Mouse (Mus musculus): Measurements from ENCODE around the gene Olfr1048. TPM values are rescaled to one million over a fixed set of nuclear protein-coding genes. Genes with fewer than 3 reads are reported as not detected.
"Not testable (repeated sequence)": the region's sequence is repeated elsewhere in the genome, so short reads cannot be mapped to it uniquely, and the experiment has no call there.

The Olfr1048 gene
- not detected for total RNA-seq (2021)

GRCm38 (mm10) chr2:86240189-86240588, at the start of gene Olfr1048:
Gene Olfr1048, minus strand, starts transcription at chr2:86240289.
- no peak for DNase-seq (ENCODE audit: extremely low spot score in 1 of 2, low spot score in 1 of 2)

DNA sequence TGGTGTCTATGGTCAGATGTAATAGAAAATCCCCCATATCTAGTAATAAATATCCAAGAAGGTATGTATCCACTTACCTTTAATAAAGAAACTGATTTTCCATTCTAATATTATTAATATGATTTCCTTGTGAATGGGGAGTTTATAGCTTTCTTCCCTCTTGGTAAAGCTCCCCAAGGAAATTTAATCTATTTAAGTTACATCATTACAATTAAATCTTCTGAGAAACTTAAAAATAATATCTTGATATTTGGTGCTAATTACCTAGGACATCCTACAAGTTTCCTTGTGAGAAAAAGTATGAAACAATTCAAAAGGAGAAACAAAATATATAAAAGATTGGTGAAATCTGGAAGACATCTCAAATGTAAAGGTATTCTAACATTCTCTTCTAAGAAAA, 38.9 kb upstream of the Olfr1048 start, which contains the start of gene Olfr1051:
Gene Olfr1051 (minus strand): TSS at position 101 of the 400 bp plus-strand sequence.
- not testable (repeated sequence) for DNase-seq (ENCODE audit: extremely low spot score in 1 of 2, low spot score in 1 of 2)

DNA sequence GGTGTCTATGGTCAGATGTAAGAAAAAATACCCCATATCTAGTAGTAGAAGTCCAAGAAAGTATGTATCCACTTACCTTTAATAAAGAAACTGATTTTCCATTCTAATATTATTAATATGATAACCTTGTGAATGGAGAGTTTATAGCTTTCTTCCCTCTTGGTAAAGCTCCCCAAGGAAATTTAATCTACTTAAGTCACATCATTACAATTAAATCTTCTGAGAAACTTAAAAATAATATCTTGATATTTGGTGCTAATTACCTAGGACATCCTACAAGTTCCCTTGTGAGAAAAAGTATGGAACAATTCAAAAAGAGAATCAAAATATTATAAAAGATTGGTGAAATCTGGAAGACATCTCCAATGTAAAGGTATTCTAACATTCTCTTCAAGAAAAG, 18.1 kb upstream of the Olfr1048 start, which contains the start of gene Olfr1049:
Gene Olfr1049 (minus strand): TSS at position 101 of the 400 bp plus-strand sequence.
- DNase-seq (ENCODE audit: extremely low spot score in 1 of 2, low spot score in 1 of 2) = not testable (repeated sequence)

- DNase-seq (ENCODE audit: extremely low spot score in 1 of 2, low spot score in 1 of 2) = no peak
Measured at GRCm38 (mm10) chr2:86231301-86231700, 8.8 kb downstream of the Olfr1048 start, which contains the start of gene Olfr1047. Gene Olfr1047, minus strand, starts transcription at chr2:86231401.

- DNase-seq (ENCODE audit: extremely low spot score in 1 of 2, low spot score in 1 of 2) = no peak
Measured at GRCm38 (mm10) chr2:86219214-86219613, 20.9 kb downstream of the Olfr1048 start, which contains the start of gene Olfr1046. Gene Olfr1046, minus strand, starts transcription at chr2:86219314.

- DNase-seq (ENCODE audit: extremely low spot score in 1 of 2, low spot score in 1 of 2) = no peak
Measured at GRCm38 (mm10) chr2:86202909-86203308, 37.2 kb downstream of the Olfr1048 start, which contains the start of gene Olfr1045. Gene Olfr1045, minus strand, starts transcription at chr2:86203009.

- DNase-seq (ENCODE audit: extremely low spot score in 1 of 2, low spot score in 1 of 2) = no peak
Measured at GRCm38 (mm10) chr2:86195863-86196262, 44.2 kb downstream of the Olfr1048 start.

- DNase-seq (ENCODE audit: extremely low spot score in 1 of 2, low spot score in 1 of 2) = no peak
Measured at GRCm38 (mm10) chr2:86185583-86185982, 54.5 kb downstream of the Olfr1048 start, which contains the start of gene Olfr52. Gene Olfr52, minus strand, starts transcription at chr2:86185683.

Other genes starting within 250 kb of the Olfr1048 start
- gene Olfr1031, start 250.0 kb downstream of the Olfr1048 start, total RNA-seq (2021) = not detected
- not detected for gene Olfr1032, start 234.7 kb downstream of the Olfr1048 start, total RNA-seq (2021)
- not detected for gene Olfr1033, start 219.7 kb downstream of the Olfr1048 start, total RNA-seq (2021)
- not detected for gene Olfr1034, start 194.4 kb downstream of the Olfr1048 start, total RNA-seq (2021)
- not detected for gene Olfr1036, start 166.3 kb downstream of the Olfr1048 start, total RNA-seq (2021)
- gene Olfr1037, start 152.9 kb downstream of the Olfr1048 start, total RNA-seq (2021) = not detected
- gene Olfr1039, start 104.4 kb downstream of the Olfr1048 start, total RNA-seq (2021) = not detected
- not detected for gene Olfr1040, start 93.6 kb downstream of the Olfr1048 start, total RNA-seq (2021)
- not detected for gene Olfr1042, start 78.5 kb downstream of the Olfr1048 start, total RNA-seq (2021)
- not detected for gene Olfr1043, start 72.8 kb downstream of the Olfr1048 start, total RNA-seq (2021)
- gene Olfr1044, start 62.5 kb downstream of the Olfr1048 start, total RNA-seq (2021) = not detected
- gene Olfr52, start 54.6 kb downstream of the Olfr1048 start, total RNA-seq (2021) = not detected
- not detected for gene Olfr1045, start 37.3 kb downstream of the Olfr1048 start, total RNA-seq (2021)
- not detected for gene Olfr1046, start 21.0 kb downstream of the Olfr1048 start, total RNA-seq (2021)
- not detected for gene Olfr1047, start 8.9 kb downstream of the Olfr1048 start, total RNA-seq (2021)
- not detected for gene Olfr1049, start 18.0 kb upstream of the Olfr1048 start, total RNA-seq (2021)
- gene Olfr1051, start 38.8 kb upstream of the Olfr1048 start, total RNA-seq (2021) = not detected
- gene Olfr1052, start 52.2 kb upstream of the Olfr1048 start, total RNA-seq (2021) = not detected
- not detected for gene Olfr1053, start 75.0 kb upstream of the Olfr1048 start, total RNA-seq (2021)
- gene Olfr1054, start 95.1 kb upstream of the Olfr1048 start, total RNA-seq (2021) = not detected
- not detected for gene Olfr1055, start 110.0 kb upstream of the Olfr1048 start, total RNA-seq (2021)
- not detected for gene Olfr1056, start 122.2 kb upstream of the Olfr1048 start, total RNA-seq (2021)
- gene Olfr1057, start 138.1 kb upstream of the Olfr1048 start, total RNA-seq (2021) = not detected
- gene Olfr1058, start 148.3 kb upstream of the Olfr1048 start, total RNA-seq (2021) = not detected
- not detected for gene Olfr1061, start 173.8 kb upstream of the Olfr1048 start, total RNA-seq (2021)
- gene Olfr1062, start 186.5 kb upstream of the Olfr1048 start, total RNA-seq (2021) = not detected
- gene Olfr1065, start 210.3 kb upstream of the Olfr1048 start, total RNA-seq (2021) = not detected
- not detected for gene Olfr1066, start 216.0 kb upstream of the Olfr1048 start, total RNA-seq (2021)
- gene Olfr228, start 247.1 kb upstream of the Olfr1048 start, total RNA-seq (2021) = not detected